Mouse (Mus musculus): ENCODE data around the gene Zfp36.

The Zfp36 gene

GRCm38 (mm10) chr7:28384162-28384561, 4.1 kb upstream of the Zfp36 start:
- no peak for DNase-seq (ENCODE audit: low spot score in 2 of 2)

- no peak for DNase-seq (ENCODE audit: low spot score in 2 of 2)
Measured at GRCm38 (mm10) chr7:28383606-28384005, 3.6 kb upstream of the Zfp36 start.

GRCm38 (mm10) chr7:28382981-28383396, 2.9 kb upstream of the Zfp36 start:
- peak; percentile 55 to 72 for DNase-seq (ENCODE audit: low spot score in 2 of 2)

- no peak for DNase-seq (ENCODE audit: low spot score in 2 of 2)
Measured at GRCm38 (mm10) chr7:28382347-28382951, 2.4 kb upstream of the Zfp36 start.

- peak; percentile 80 to 91 for DNase-seq (ENCODE audit: low spot score in 2 of 2)
Measured at GRCm38 (mm10) chr7:28381938-28382337, 1.9 kb upstream of the Zfp36 start.

GRCm38 (mm10) chr7:28381017-28381790, 1.2 kb upstream of the Zfp36 start:
- DNase-seq (ENCODE audit: low spot score in 2 of 2) = peak; percentile 84 to 91

- DNase-seq (ENCODE audit: low spot score in 2 of 2) = peak; percentile 96 to 97
Measured at GRCm38 (mm10) chr7:28378769-28379651, 1.0 kb downstream of the Zfp36 start.

GRCm38 (mm10) chr7:28378066-28378690, 1.9 kb downstream of the Zfp36 start:
- DNase-seq (ENCODE audit: low spot score in 2 of 2) = peak; percentile 81 to 86

GRCm38 (mm10) chr7:28377190-28378065, 2.6 kb downstream of the Zfp36 start:
- DNase-seq (ENCODE audit: low spot score in 2 of 2) = peak in 1 of 2 experiments; percentile 33

GRCm38 (mm10) chr7:28376011-28376771, 3.9 kb downstream of the Zfp36 start:
- peak; percentile 84 to 88 for DNase-seq (ENCODE audit: low spot score in 2 of 2)

- DNase-seq (ENCODE audit: low spot score in 2 of 2) = peak; percentile 85 to 93
Measured at GRCm38 (mm10) chr7:28375176-28375921, 4.7 kb downstream of the Zfp36 start.

- no peak for DNase-seq (ENCODE audit: low spot score in 2 of 2)
Measured at GRCm38 (mm10) chr7:28374647-28375046, 5.4 kb downstream of the Zfp36 start.

- DNase-seq (ENCODE audit: low spot score in 2 of 2) = no peak
Measured at GRCm38 (mm10) chr7:28373891-28374495, 6.1 kb downstream of the Zfp36 start.

- peak; percentile 68 to 76 for DNase-seq (ENCODE audit: low spot score in 2 of 2)
Measured at GRCm38 (mm10) chr7:28373131-28373581, 6.9 kb downstream of the Zfp36 start.

- DNase-seq (ENCODE audit: low spot score in 2 of 2) = peak; percentile 98 to 99
Measured at GRCm38 (mm10) chr7:28372251-28373108, 7.6 kb downstream of the Zfp36 start, which contains the start of gene Plekhg2. Plekhg2 (minus strand) TSS chr7:28372599.

- peak in 1 of 2 experiments; percentile 55 for DNase-seq (ENCODE audit: low spot score in 2 of 2)
Measured at GRCm38 (mm10) chr7:28371514-28371989, 8.5 kb downstream of the Zfp36 start.

GRCm38 (mm10) chr7:28370977-28371513, 9.0 kb downstream of the Zfp36 start:
- peak; percentile 45 to 70 for DNase-seq (ENCODE audit: low spot score in 2 of 2)

All from urinary bladder, postnatal 36 days (tissue).